Mouse (Mus musculus): ENCODE measurements around the gene Sh2d3c. TPM values are rescaled to one million over a fixed set of nuclear protein-coding genes. Genes with fewer than 3 reads are reported as not detected.

The Sh2d3c gene
- polyA plus RNA-seq, 1 experiment from 2014 or later = 17.0 TPM

- no peak overlapping the region for H3K27ac ChIP-seq
- H3K4me1 ChIP-seq (replicated peaks) = peaks cover 20% of the 10 kb centered on the region
- H3K9ac ChIP-seq (replicated peaks) = peak overlapping the region; percentile 53
Measured at GRCm38 (mm10) chr2:32741273-32742172, 20.7 kb downstream of the Sh2d3c start.

GRCm38 (mm10) chr2:32742173-32742531 is 21.3 kb downstream of the Sh2d3c start:
- no peak overlapping the region for H3K9ac ChIP-seq (replicated peaks)
- peak overlapping the region; percentile 98 for H3K4me2 ChIP-seq
- peak overlapping the region; percentile 57 for H3K4me3 ChIP-seq (replicated peaks)
- H3K4me1 ChIP-seq (replicated peaks) = peaks cover 20% of the 10 kb centered on the region
- no peaks in the 10 kb centered on the region for H3K9me3 ChIP-seq
- H3K27ac ChIP-seq = no peak overlapping the region
- ATAC-seq (ENCODE audit: insufficient number of reproducible peaks, insufficient read depth, low FRiP score, low TSS enrichment, low read depth) = peak; percentile 56
- WGBS = 2% methylated on average over 18 of the region's 18 CpGs
- peaks cover 48% of the 10 kb centered on the region for H3K27me3 ChIP-seq
- peaks cover 27% of the 10 kb centered on the region for H3K36me3 ChIP-seq

More at GRCm38 (mm10) chr2:32741273-32742172, 20.7 kb downstream of the Sh2d3c start:
- H3K9me3 ChIP-seq = no peaks in the 10 kb centered on the region
- H3K4me2 ChIP-seq = peak overlapping the region; percentile 98
- 3% methylated on average over 52 of the region's 58 CpGs for WGBS
- H3K4me3 ChIP-seq (replicated peaks) = peak overlapping the region; percentile 57
- peaks cover 48% of the 10 kb centered on the region for H3K27me3 ChIP-seq
- peaks cover 21% of the 10 kb centered on the region for H3K36me3 ChIP-seq
- ATAC-seq (ENCODE audit: insufficient number of reproducible peaks, insufficient read depth, low FRiP score, low TSS enrichment, low read depth) = peak; percentile 13; the same call in 1 of the 2 replicates

GRCm38 (mm10) chr2:32744272-32744982 is 23.6 kb downstream of the Sh2d3c start:
- WGBS = 77% methylated on average over 15 of the region's 15 CpGs
- H3K9ac ChIP-seq (replicated peaks) = no peak overlapping the region

GRCm38 (mm10) chr2:32749082-32749481 is 28.2 kb downstream of the Sh2d3c start:
- Histone ChIP-seq H3K9me3 (no peaks in the 10 kb centered on the region), H3K4me1 (replicated peaks) (peaks cover 19% of the 10 kb centered on the region), H3K36me3 (peaks cover 44% of the 10 kb centered on the region), H3K9ac (replicated peaks) (no peak overlapping the region), H3K4me3 (replicated peaks) (no peak overlapping the region), H3K27ac (no peak overlapping the region), H3K4me2 (no peak overlapping the region), H3K27me3 (peaks cover 7% of the 10 kb centered on the region)
- no peak for ATAC-seq (ENCODE audit: insufficient number of reproducible peaks, insufficient read depth, low FRiP score, low TSS enrichment, low read depth)
- 89% methylated on average over 16 of the region's 16 CpGs for WGBS

More at GRCm38 (mm10) chr2:32744272-32744982, 23.6 kb downstream of the Sh2d3c start:
- ATAC-seq (ENCODE audit: insufficient number of reproducible peaks, insufficient read depth, low FRiP score, low TSS enrichment, low read depth) = no peak
- Histone ChIP-seq H3K4me2 (no peak overlapping the region), H3K27ac (no peak overlapping the region), H3K4me3 (replicated peaks) (no peak overlapping the region), H3K36me3 (peaks cover 29% of the 10 kb centered on the region), H3K27me3 (peaks cover 46% of the 10 kb centered on the region), H3K4me1 (replicated peaks) (peaks cover 20% of the 10 kb centered on the region), H3K9me3 (no peaks in the 10 kb centered on the region)

GRCm38 (mm10) chr2:32750199-32750598 is 29.3 kb downstream of the Sh2d3c start:
- 73% methylated on average over 7 of the region's 7 CpGs for WGBS
- H3K9me3 ChIP-seq = no peaks in the 10 kb centered on the region
- ATAC-seq (ENCODE audit: insufficient number of reproducible peaks, insufficient read depth, low FRiP score, low TSS enrichment, low read depth) = no peak
- H3K4me1 ChIP-seq (replicated peaks) = peaks cover 19% of the 10 kb centered on the region
- no peak overlapping the region for H3K4me3 ChIP-seq (replicated peaks)
- H3K27ac ChIP-seq = no peak overlapping the region
- peaks cover 6% of the 10 kb centered on the region; the same call in 1 of the 2 replicates for H3K27me3 ChIP-seq
- H3K36me3 ChIP-seq = peaks cover 50% of the 10 kb centered on the region
- no peak overlapping the region for H3K9ac ChIP-seq (replicated peaks)
- no peak overlapping the region for H3K4me2 ChIP-seq

- WGBS = 3% methylated on average over 31 of the region's 31 CpGs
- H3K4me3 ChIP-seq (replicated peaks) = peak overlapping the region; percentile 42
- H3K36me3 ChIP-seq = peaks cover 42% of the 10 kb centered on the region
- peaks cover 19% of the 10 kb centered on the region for H3K4me1 ChIP-seq (replicated peaks)
- H3K27ac ChIP-seq = peak overlapping the region; percentile 59
- H3K9ac ChIP-seq (replicated peaks) = peak overlapping the region; percentile 58
- peak; percentile 81 for ATAC-seq (ENCODE audit: insufficient number of reproducible peaks, insufficient read depth, low FRiP score, low TSS enrichment, low read depth)
- H3K9me3 ChIP-seq = no peaks in the 10 kb centered on the region
- H3K27me3 ChIP-seq = peaks cover 6% of the 10 kb centered on the region; the same call in 1 of the 2 replicates
- H3K4me2 ChIP-seq = peak overlapping the region; percentile 70
Measured at GRCm38 (mm10) chr2:32750887-32751664, 30.2 kb downstream of the Sh2d3c start.

- H3K9me3 ChIP-seq = no peaks in the 10 kb centered on the region
- H3K4me2 ChIP-seq = peak overlapping the region; percentile 70
- no peak for ATAC-seq (ENCODE audit: insufficient number of reproducible peaks, insufficient read depth, low FRiP score, low TSS enrichment, low read depth)
- 14% methylated on average over 9 of the region's 10 CpGs for WGBS
- H3K4me3 ChIP-seq (replicated peaks) = peak overlapping the region; percentile 42
- peaks cover 6% of the 10 kb centered on the region; the same call in 1 of the 2 replicates for H3K27me3 ChIP-seq
- peaks cover 36% of the 10 kb centered on the region for H3K36me3 ChIP-seq
- peaks cover 19% of the 10 kb centered on the region for H3K4me1 ChIP-seq (replicated peaks)
- H3K27ac ChIP-seq = peak overlapping the region; percentile 59
- peak overlapping the region; percentile 58 for H3K9ac ChIP-seq (replicated peaks)
Measured at GRCm38 (mm10) chr2:32751665-32752033, 30.8 kb downstream of the Sh2d3c start.

- H3K4me2 ChIP-seq = peak overlapping the region; percentile 70
- peaks cover 6% of the 10 kb centered on the region; the same call in 1 of the 2 replicates for H3K27me3 ChIP-seq
- no peak overlapping the region for H3K9ac ChIP-seq (replicated peaks)
- no peaks in the 10 kb centered on the region for H3K9me3 ChIP-seq
- WGBS = 69% methylated on average over 10 of the region's 10 CpGs
- peaks cover 30% of the 10 kb centered on the region for H3K36me3 ChIP-seq
- H3K4me3 ChIP-seq (replicated peaks) = peak overlapping the region; percentile 42
- no peak for ATAC-seq (ENCODE audit: insufficient number of reproducible peaks, insufficient read depth, low FRiP score, low TSS enrichment, low read depth)
- H3K27ac ChIP-seq = no peak overlapping the region
- peaks cover 19% of the 10 kb centered on the region for H3K4me1 ChIP-seq (replicated peaks)
Measured at GRCm38 (mm10) chr2:32752181-32752580, 31.3 kb downstream of the Sh2d3c start.

GRCm38 (mm10) chr2:32756674-32757055 is 35.8 kb downstream of the Sh2d3c start:
- H3K27ac ChIP-seq = no peak overlapping the region
- WGBS = 35% methylated on average over 6 of the region's 6 CpGs
- no peaks in the 10 kb centered on the region for H3K9me3 ChIP-seq
- H3K4me2 ChIP-seq = peak overlapping the region; percentile 57; the same call in 1 of the 2 replicates
- peaks cover 41% of the 10 kb centered on the region for H3K36me3 ChIP-seq
- no peak overlapping the region for H3K4me3 ChIP-seq (replicated peaks)
- peaks cover 23% of the 10 kb centered on the region for H3K4me1 ChIP-seq (replicated peaks)
- H3K27me3 ChIP-seq = peaks cover 6% of the 10 kb centered on the region; the same call in 1 of the 2 replicates
- no peak overlapping the region for H3K9ac ChIP-seq (replicated peaks)
- ATAC-seq (ENCODE audit: insufficient number of reproducible peaks, insufficient read depth, low FRiP score, low TSS enrichment, low read depth) = peak; percentile 12; the same call in 1 of the 2 replicates

GRCm38 (mm10) chr2:32757056-32757845 is 36.4 kb downstream of the Sh2d3c start, which contains the start of gene Tor2a:
Gene Tor2a (plus strand): TSS chr2:32757234.
- H3K9ac ChIP-seq (replicated peaks) = peak within 1 kb of the TSS; percentile 81
- peak within 1 kb of the TSS; percentile 57 for H3K4me2 ChIP-seq
- H3K27ac ChIP-seq = peak within 1 kb of the TSS; percentile 86
- peaks cover 6% of the 10 kb centered on the region; the same call in 1 of the 2 replicates for H3K27me3 ChIP-seq
- under 1% methylated on average over 66 of the region's 66 CpGs for WGBS
- H3K4me1 ChIP-seq (replicated peaks) = peaks cover 17% of the 10 kb centered on the region
- H3K9me3 ChIP-seq = no peaks in the 10 kb centered on the region
- ATAC-seq (ENCODE audit: insufficient number of reproducible peaks, insufficient read depth, low FRiP score, low TSS enrichment, low read depth) = peak; percentile 88
- H3K4me3 ChIP-seq (replicated peaks) = peak within 1 kb of the TSS; percentile 70
- H3K36me3 ChIP-seq = peaks cover 47% of the 10 kb centered on the region

Data from limb, embryonic 12.5 days (tissue).